Mouse (Mus musculus): Measurements from ENCODE around the gene Cdk19. TPM values are rescaled to one million over a fixed set of nuclear protein-coding genes. Genes with fewer than 3 reads are reported as not detected.

The Cdk19 gene
- total and polyA plus RNA-seq, 3 experiments: 2.8 to 8.2 TPM; not detected in 1

GRCm38 (mm10) chr10:40416944-40417343 is 77.6 kb downstream of the Cdk19 start:
- no peaks in the 10 kb centered on the region; the same call in 1 of the 2 replicates for H3K79me2 ChIP-seq (ENCODE audit: control insufficient read depth, insufficient read depth, low read length, poor library complexity)
- TF ChIP-seq MYB (IDR thresholded peaks at IDR 0.05; ENCODE audit: low read depth, low read length) (no peak), ZKSCAN1 (IDR thresholded peaks at IDR 0.05; ENCODE audit: low read depth, low read length) (no peak), CHD2 (IDR thresholded peaks at IDR 0.05; ENCODE audit: low read length) (no peak), RAD21 (IDR thresholded peaks at IDR 0.05; ENCODE audit: low read depth, low read length) (no peak), ELF1 (IDR thresholded peaks at IDR 0.05; ENCODE audit: low read depth, low read length) (no peak), USF2 (IDR thresholded peaks at IDR 0.05; ENCODE audit: borderline replicate concordance in 1 of 2, insufficient read depth in 1 of 2, low read depth in 1 of 2, low read length in 2 of 2) (no peak), CTCF (IDR thresholded peaks at IDR 0.05 in 2 of 3, conservative IDR thresholded peaks at IDR 0.05 in 1 of 3; ENCODE audit: control insufficient read depth in 1 of 3, insufficient read depth in 1 of 3, low read depth in 2 of 3, low read length in 3 of 3, poor library complexity in 1 of 3, severe bottlenecking in 1 of 3) (no peak)
- peaks cover 0 to 4% of the 10 kb centered on the region in 2 experiments; a peak in 3 of 4 replicates for H3K4me1 ChIP-seq (ENCODE audit: control insufficient read depth in 1 of 2, insufficient read depth in 2 of 2, low read length in 2 of 2)
- no peak overlapping the region for H3K27ac ChIP-seq (ENCODE audit: control insufficient read depth, low read depth, low read length)
- H3K36me3 ChIP-seq (ENCODE audit: control insufficient read depth in 1 of 2, insufficient read depth in 2 of 2, low read length in 2 of 2): peaks cover 0 to 6% of the 10 kb centered on the region in 2 experiments; a peak in 2 of 4 replicates
- no peak overlapping the region for H3K9ac ChIP-seq (ENCODE audit: control insufficient read depth, low read depth, low read length, poor library complexity, severe bottlenecking)
- H3K9me3 ChIP-seq (replicated peaks; ENCODE audit: insufficient read depth, low read length): no peaks in the 10 kb centered on the region
- no peaks in the 10 kb centered on the region for H3K27me3 ChIP-seq (ENCODE audit: control insufficient read depth in 1 of 2, insufficient read depth in 2 of 2, low read length in 2 of 2)
- no peak overlapping the region for H3K4me3 ChIP-seq (ENCODE audit: control insufficient read depth in 1 of 2, insufficient read depth in 1 of 2, low read depth in 2 of 2, low read length in 2 of 2)
- DNase-seq (ENCODE audit: low read depth, low spot score): no peak

GRCm38 (mm10) chr10:40419841-40420240 is 80.5 kb downstream of the Cdk19 start:
- Histone ChIP-seq H3K27me3 (ENCODE audit: control insufficient read depth in 1 of 2, insufficient read depth in 2 of 2, low read length in 2 of 2) (no peaks in the 10 kb centered on the region), H3K79me2 (ENCODE audit: control insufficient read depth, insufficient read depth, low read length, poor library complexity) (no peaks in the 10 kb centered on the region; the same call in 1 of the 2 replicates), H3K9ac (ENCODE audit: control insufficient read depth, low read depth, low read length, poor library complexity, severe bottlenecking) (no peak overlapping the region), H3K36me3 (ENCODE audit: control insufficient read depth in 1 of 2, insufficient read depth in 2 of 2, low read length in 2 of 2) (peaks cover 0 to 6% of the 10 kb centered on the region in 2 experiments; a peak in 2 of 4 replicates), H3K4me3 (ENCODE audit: control insufficient read depth in 1 of 2, insufficient read depth in 1 of 2, low read depth in 2 of 2, low read length in 2 of 2) (no peak overlapping the region), H3K9me3 (replicated peaks; ENCODE audit: insufficient read depth, low read length) (no peaks in the 10 kb centered on the region), H3K27ac (ENCODE audit: control insufficient read depth, low read depth, low read length) (no peak overlapping the region), H3K4me1 (ENCODE audit: control insufficient read depth in 1 of 2, insufficient read depth in 2 of 2, low read length in 2 of 2) (peaks cover 0 to 4% of the 10 kb centered on the region in 2 experiments; a peak in 3 of 4 replicates)
- DNase-seq (ENCODE audit: low read depth, low spot score): no peak
- TF ChIP-seq UBTF (IDR thresholded peaks at IDR 0.05; ENCODE audit: borderline replicate concordance, insufficient read depth, low read depth, low read length): no peak
- TF ChIP-seq NELFE (IDR thresholded peaks at IDR 0.05; ENCODE audit: low read depth, low read length): no peak
- TF ChIP-seq EP300 (IDR thresholded peaks at IDR 0.05; ENCODE audit: low read depth in 1 of 2, low read length in 2 of 2): no peak

GRCm38 (mm10) chr10:40420703-40421102 is 81.3 kb downstream of the Cdk19 start:
- H3K4me1 ChIP-seq (ENCODE audit: control insufficient read depth in 1 of 2, insufficient read depth in 2 of 2, low read length in 2 of 2): peaks cover 0 to 4% of the 10 kb centered on the region in 2 experiments; a peak in 3 of 4 replicates

More at GRCm38 (mm10) chr10:40420703-40421102, 81.3 kb downstream of the Cdk19 start:
- H3K9me3 ChIP-seq (replicated peaks; ENCODE audit: insufficient read depth, low read length): no peaks in the 10 kb centered on the region
- no peak for DNase-seq (ENCODE audit: low read depth, low spot score)
- H3K36me3 ChIP-seq (ENCODE audit: control insufficient read depth in 1 of 2, insufficient read depth in 2 of 2, low read length in 2 of 2): peaks cover 0 to 6% of the 10 kb centered on the region in 2 experiments; a peak in 2 of 4 replicates
- H3K9ac ChIP-seq (ENCODE audit: control insufficient read depth, low read depth, low read length, poor library complexity, severe bottlenecking): no peak overlapping the region
- H3K4me3 ChIP-seq (ENCODE audit: control insufficient read depth in 1 of 2, insufficient read depth in 1 of 2, low read depth in 2 of 2, low read length in 2 of 2): no peak overlapping the region
- no peak overlapping the region for H3K27ac ChIP-seq (ENCODE audit: control insufficient read depth, low read depth, low read length)
- no peaks in the 10 kb centered on the region for H3K27me3 ChIP-seq (ENCODE audit: control insufficient read depth in 1 of 2, insufficient read depth in 2 of 2, low read length in 2 of 2)
- no peaks in the 10 kb centered on the region; the same call in 1 of the 2 replicates for H3K79me2 ChIP-seq (ENCODE audit: control insufficient read depth, insufficient read depth, low read length, poor library complexity)
- TF ChIP-seq GABPA (IDR thresholded peaks at IDR 0.05; ENCODE audit: low read depth, low read length) (no peak), MAX (IDR thresholded peaks at IDR 0.05; ENCODE audit: low read length) (no peak), CTCF (IDR thresholded peaks at IDR 0.05 in 2 of 3, conservative IDR thresholded peaks at IDR 0.05 in 1 of 3; ENCODE audit: control insufficient read depth in 1 of 3, insufficient read depth in 1 of 3, low read depth in 2 of 3, low read length in 3 of 3, poor library complexity in 1 of 3, severe bottlenecking in 1 of 3) (no peak), HCFC1 (IDR thresholded peaks at IDR 0.05; ENCODE audit: low read depth, low read length) (no peak), KAT2A (conservative IDR thresholded peaks at IDR 0.05; ENCODE audit: low read depth, low read length) (no peak), JUND (IDR thresholded peaks at IDR 0.05; ENCODE audit: low read depth, low read length) (no peak), MAZ (IDR thresholded peaks at IDR 0.05; ENCODE audit: low read depth, low read length) (no peak), SMC3 (IDR thresholded peaks at IDR 0.05; ENCODE audit: low read depth, low read length) (no peak), CHD1 (IDR thresholded peaks at IDR 0.05; ENCODE audit: low read depth, low read length) (no peak), USF2 (IDR thresholded peaks at IDR 0.05; ENCODE audit: borderline replicate concordance in 1 of 2, insufficient read depth in 1 of 2, low read depth in 1 of 2, low read length in 2 of 2) (no peak), MYC (IDR thresholded peaks at IDR 0.05; ENCODE audit: low read depth, low read length) (no peak), CHD2 (IDR thresholded peaks at IDR 0.05; ENCODE audit: low read length) (no peak), EP300 (IDR thresholded peaks at IDR 0.05; ENCODE audit: low read depth in 1 of 2, low read length in 2 of 2) (no peak), SIN3A (IDR thresholded peaks at IDR 0.05; ENCODE audit: low read length) (no peak), NRF1 (IDR thresholded peaks at IDR 0.05; ENCODE audit: insufficient read depth, low read depth, low read length, poor library complexity, severe bottlenecking) (no peak), UBTF (IDR thresholded peaks at IDR 0.05; ENCODE audit: borderline replicate concordance, insufficient read depth, low read depth, low read length) (no peak), POLR2AphosphoS2 (IDR thresholded peaks at IDR 0.05; ENCODE audit: low read length) (no peak)
